Mouse (Mus musculus) intestine, embryonic 14.5 days (tissue): ENCODE measurements around the gene Gm28230. TPM values are rescaled to one million over a fixed set of nuclear protein-coding genes. Genes with fewer than 3 reads are reported as not detected.
A peak's percentile ranks its signal among the peaks of the same experiment; 100 is the strongest.

Experiments used
- ATAC-seq: fragments of 200-750 bp; cut with Nextera tagmentation; replicated peaks from 2 replicates; pipeline ENCODE4 v1.8.0; 2017; ENCODE audit warnings: low read depth, moderate number of reproducible peaks, moderate TSS enrichment, moderate library complexity; ENCODE audit not compliant: low FRiP score, low TSS enrichment
- DNase-seq: peaks from one replicate; pipeline ENCODE4 v3.0.0-alpha.2; 2018; ENCODE audit warnings: low spot score
- H3K27ac ChIP-seq: fragments of 300-500 bp; sonication (generic); 2 replicates; pipeline ENCODE4 v1.5.1; 2014; ENCODE audit warnings: low read depth, mild to moderate bottlenecking, control low read depth
- H3K27me3 ChIP-seq: fragments of 300-500 bp; sonication (generic); replicated peaks from 2 replicates; pipeline ENCODE4 v1.6.1; 2014; ENCODE audit warnings: low read length, control low read depth; ENCODE audit not compliant: control insufficient read depth, insufficient read depth
- H3K36me3 ChIP-seq: fragments of 300-500 bp; sonication (generic); 2 replicates; pipeline ENCODE4 v1.6.1; 2014; ENCODE audit warnings: low read length, control low read depth; ENCODE audit not compliant: control insufficient read depth, insufficient read depth
- H3K4me1 ChIP-seq: fragments of 300-500 bp; sonication (generic); replicated peaks from 2 replicates; pipeline ENCODE4 v1.6.1; 2014; ENCODE audit warnings: low read length, control low read depth, mixed read lengths; ENCODE audit not compliant: control insufficient read depth, insufficient read depth
- H3K4me2 ChIP-seq: fragments of 300-500 bp; sonication (generic); 2 replicates; pipeline ENCODE4 v1.6.1; 2014; ENCODE audit warnings: low read length
- H3K4me3 ChIP-seq: fragments of 300-500 bp; sonication (generic); 2 replicates; pipeline ENCODE4 v1.5.1; 2014; ENCODE audit warnings: low read depth, low read length, control low read depth, mixed read lengths
- H3K9ac ChIP-seq: fragments of 300-500 bp; sonication (generic); 2 replicates; pipeline ENCODE4 v1.6.1; 2014; ENCODE audit warnings: mild to moderate bottlenecking, low read length
- H3K9me3 ChIP-seq: fragments of 300-500 bp; sonication (generic); 2 replicates; pipeline ENCODE4 v1.6.1; 2016; ENCODE audit warnings: low read length, control low read depth; ENCODE audit not compliant: control insufficient read depth
- WGBS: fragments of 180-500 bp; shearing (Covaris S2); extraction: QIAGEN DNeasy Blood & Tissue Kit; methylation state at CpG from one replicate; pipeline ENCODE4 v1.1.7; 2014; 5-methylcytosine and 5-hydroxymethylcytosine counted together
- polyA plus RNA-seq: library from polyadenylated mRNA; unstranded; fragments of >200 nt; fragmentation: Nextera tagmentation; extraction: Ambion mirVana; gene quantifications from 2 replicates; pipeline ENCODE4 v1.2.1, GENCODE M21; 2014

Gene Gm28230
- polyA plus RNA-seq, 1 experiment from 2014 or later = 0.38 TPM

DNA sequence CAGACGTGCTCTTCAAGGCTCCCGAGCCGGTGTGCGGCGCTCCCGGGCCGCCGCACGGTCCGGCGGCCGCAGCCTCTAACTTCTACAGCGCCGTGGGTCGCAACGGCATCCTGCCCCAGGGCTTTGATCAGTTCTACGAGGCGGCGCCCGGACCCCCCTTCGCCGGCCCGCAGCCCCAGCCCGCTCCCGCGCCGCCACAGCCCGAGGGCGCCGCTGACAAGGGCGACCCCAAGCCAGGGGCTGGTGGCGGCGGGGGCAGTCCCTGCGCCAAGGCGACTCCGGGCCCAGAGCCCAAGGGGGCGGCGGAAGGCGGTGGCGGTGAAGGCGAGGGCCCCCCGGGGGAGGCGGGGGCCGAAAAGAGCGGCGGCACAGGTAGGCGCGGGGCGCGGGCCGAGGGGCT, 43.7 kb upstream of the Gm28230 start:
- DNase-seq (peak; percentile 52), ATAC-seq (no peak)
- H3K27ac ChIP-seq = peak overlapping the region; percentile 54
- peak overlapping the region; percentile 30 for H3K4me3 ChIP-seq
- no peaks in the 10 kb centered on the region; the same call in 1 of the 2 replicates for H3K4me1 ChIP-seq
- H3K4me2 ChIP-seq = peak overlapping the region; percentile 28
- WGBS = 1% methylated on average over 37 of the region's 51 CpGs
- no peaks in the 10 kb centered on the region for H3K36me3 ChIP-seq
- no peaks in the 10 kb centered on the region for H3K9me3 ChIP-seq
- peaks cover 100% of the 10 kb centered on the region for H3K27me3 ChIP-seq
- H3K9ac ChIP-seq = peak overlapping the region; percentile 42

DNA sequence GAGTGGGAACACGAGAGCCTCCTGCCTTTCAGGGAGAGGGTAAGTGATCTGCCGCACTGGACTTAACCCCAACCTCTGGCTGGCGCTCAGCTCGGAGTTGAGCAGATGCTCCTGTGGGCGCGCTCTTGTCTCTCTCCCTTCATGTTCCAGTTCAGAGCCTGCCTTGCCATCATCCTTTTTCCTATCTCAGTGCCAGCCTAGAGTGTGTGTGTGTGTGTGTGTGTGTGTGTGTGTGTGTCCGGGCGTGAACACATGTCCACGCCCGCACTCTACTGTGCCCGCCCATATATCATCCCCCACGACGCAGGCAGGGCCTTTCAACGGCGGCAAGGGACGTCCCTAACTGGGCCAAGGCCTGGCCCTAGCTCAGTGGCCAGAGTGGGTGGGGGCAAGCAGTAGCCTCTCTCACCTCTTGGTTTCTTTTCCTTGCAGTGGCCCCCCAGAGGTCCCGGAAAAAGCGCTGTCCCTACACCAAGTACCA, 43.0 kb upstream of the Gm28230 start:
- Histone ChIP-seq H3K36me3 (no peaks in the 10 kb centered on the region), H3K4me1 (no peaks in the 10 kb centered on the region; the same call in 1 of the 2 replicates), H3K4me3 (peak overlapping the region; percentile 30), H3K27me3 (peaks cover 100% of the 10 kb centered on the region), H3K27ac (0 out of 2 replicates have a peak overlapping the region, but pooled peaks have one; percentile 33), H3K9me3 (no peaks in the 10 kb centered on the region), H3K4me2 (no peak overlapping the region), H3K9ac (peak overlapping the region; percentile 12; the same call in 1 of the 2 replicates)
- 2% methylated on average over 18 of the region's 18 CpGs for WGBS
- DNase-seq (peak; percentile 68), ATAC-seq (no peak)

DNA sequence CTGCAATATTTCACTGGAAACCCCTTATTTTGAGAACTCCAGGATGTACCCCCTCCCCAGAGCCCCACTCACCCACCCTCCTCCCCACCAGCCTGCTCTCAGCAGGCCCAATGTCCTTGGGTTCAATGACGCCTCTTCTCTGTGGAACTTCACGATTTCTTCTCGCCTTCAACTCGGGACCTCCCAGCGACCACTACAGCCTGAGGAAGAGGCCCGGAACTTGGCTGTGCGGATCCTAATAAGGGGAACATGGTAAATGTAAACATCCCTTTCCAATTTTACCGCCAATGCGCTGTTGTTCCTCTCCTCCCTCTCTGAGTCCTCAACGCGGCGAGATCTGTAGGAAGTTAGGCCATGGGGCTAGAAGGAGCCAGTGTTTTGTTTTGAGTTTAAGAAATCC, 42.4 kb upstream of the Gm28230 start:
- Histone ChIP-seq H3K9me3 (no peaks in the 10 kb centered on the region), H3K4me3 (peak overlapping the region; percentile 30), H3K9ac (peak overlapping the region; percentile 27), H3K27me3 (peaks cover 100% of the 10 kb centered on the region), H3K27ac (0 out of 2 replicates have a peak overlapping the region, but pooled peaks have one; percentile 33), H3K4me2 (0 out of 2 replicates have a peak overlapping the region, but pooled peaks have one; percentile 9), H3K36me3 (no peaks in the 10 kb centered on the region), H3K4me1 (no peaks in the 10 kb centered on the region; the same call in 1 of the 2 replicates)
- DNase-seq = peak; percentile 62
- WGBS = 4% methylated on average over 12 of the region's 12 CpGs
- no peak for ATAC-seq

DNA sequence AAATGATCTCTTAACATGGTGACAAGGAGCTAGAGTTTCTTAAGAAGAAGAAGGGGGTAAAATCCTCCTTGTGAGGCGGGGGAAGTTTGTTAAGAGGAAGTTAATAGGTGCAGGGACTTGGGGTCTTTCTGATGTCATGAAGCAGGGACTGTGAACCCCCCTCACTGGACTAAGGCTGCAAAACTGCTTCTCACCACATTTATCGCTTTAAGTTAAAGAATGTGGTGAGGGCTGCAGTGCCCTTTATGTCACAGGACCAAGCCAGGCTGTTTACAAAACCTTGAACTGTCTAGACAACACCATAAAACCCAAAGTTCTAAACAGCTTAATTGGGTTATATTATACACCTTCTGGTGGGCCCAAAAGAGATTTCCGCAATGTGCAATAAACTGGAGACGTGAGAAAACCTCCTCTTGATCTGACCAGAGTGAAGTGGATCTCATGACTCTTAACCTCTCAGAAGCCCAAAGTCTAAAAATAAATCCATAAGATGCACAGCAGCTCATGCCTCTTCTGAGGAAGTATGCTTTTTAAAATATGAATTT, 41.4 kb upstream of the Gm28230 start:
- Histone ChIP-seq H3K4me1 (no peaks in the 10 kb centered on the region; the same call in 1 of the 2 replicates), H3K9ac (no peak overlapping the region), H3K4me3 (peak overlapping the region; percentile 30; the same call in 1 of the 2 replicates), H3K4me2 (0 out of 2 replicates have a peak overlapping the region, but pooled peaks have one; percentile 13), H3K9me3 (no peaks in the 10 kb centered on the region), H3K27ac (no peak overlapping the region), H3K27me3 (peaks cover 100% of the 10 kb centered on the region), H3K36me3 (no peaks in the 10 kb centered on the region)
- 11% methylated on average over 4 of the region's 4 CpGs for WGBS
- DNase-seq = peak; percentile 53
- no peak for ATAC-seq

DNA sequence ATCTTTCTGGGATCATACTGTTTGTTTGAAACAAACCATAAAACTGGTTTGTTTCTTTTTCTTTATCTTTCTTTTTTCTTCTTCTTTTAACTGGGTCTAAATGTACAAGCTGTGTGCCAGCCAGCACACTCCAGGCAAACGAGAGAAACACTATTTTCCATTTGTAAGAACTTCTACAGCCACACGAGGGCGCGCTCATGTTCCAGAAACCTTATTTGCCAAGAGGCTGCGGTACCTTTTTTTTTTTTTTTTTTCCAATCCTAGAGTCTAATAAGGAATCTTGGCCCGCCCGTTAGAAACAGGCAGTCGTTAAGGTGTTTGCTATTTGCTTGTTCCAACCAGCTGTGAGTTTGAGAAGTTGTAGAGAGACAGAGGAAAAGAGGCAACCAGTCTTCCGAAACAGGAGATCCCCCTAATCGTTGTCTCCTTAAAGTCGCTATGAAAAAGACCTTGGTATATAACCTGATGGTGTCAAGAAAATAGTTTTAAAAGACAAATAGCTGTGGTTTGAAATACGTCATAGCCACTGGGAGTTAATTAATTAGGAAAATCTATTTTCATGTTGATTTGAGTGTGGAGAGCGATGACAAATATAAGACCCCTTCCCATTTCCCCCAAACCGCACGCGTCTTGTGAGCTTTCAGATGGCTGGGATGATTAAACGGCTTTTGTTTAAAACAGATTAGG, 40.1 kb upstream of the Gm28230 start:
- DNase-seq = peak; percentile 88
- Histone ChIP-seq H3K27ac (0 out of 2 replicates have a peak overlapping the region, but pooled peaks have one; percentile 18), H3K9ac (peak overlapping the region; percentile 3), H3K4me2 (peak overlapping the region; percentile 24; the same call in 1 of the 2 replicates), H3K4me1 (no peaks in the 10 kb centered on the region; the same call in 1 of the 2 replicates), H3K9me3 (no peaks in the 10 kb centered on the region), H3K4me3 (peak overlapping the region; percentile 17; the same call in 1 of the 2 replicates), H3K36me3 (no peaks in the 10 kb centered on the region), H3K27me3 (peaks cover 100% of the 10 kb centered on the region)
- WGBS = 5% methylated on average over 17 of the region's 17 CpGs
- no peak for ATAC-seq

DNA sequence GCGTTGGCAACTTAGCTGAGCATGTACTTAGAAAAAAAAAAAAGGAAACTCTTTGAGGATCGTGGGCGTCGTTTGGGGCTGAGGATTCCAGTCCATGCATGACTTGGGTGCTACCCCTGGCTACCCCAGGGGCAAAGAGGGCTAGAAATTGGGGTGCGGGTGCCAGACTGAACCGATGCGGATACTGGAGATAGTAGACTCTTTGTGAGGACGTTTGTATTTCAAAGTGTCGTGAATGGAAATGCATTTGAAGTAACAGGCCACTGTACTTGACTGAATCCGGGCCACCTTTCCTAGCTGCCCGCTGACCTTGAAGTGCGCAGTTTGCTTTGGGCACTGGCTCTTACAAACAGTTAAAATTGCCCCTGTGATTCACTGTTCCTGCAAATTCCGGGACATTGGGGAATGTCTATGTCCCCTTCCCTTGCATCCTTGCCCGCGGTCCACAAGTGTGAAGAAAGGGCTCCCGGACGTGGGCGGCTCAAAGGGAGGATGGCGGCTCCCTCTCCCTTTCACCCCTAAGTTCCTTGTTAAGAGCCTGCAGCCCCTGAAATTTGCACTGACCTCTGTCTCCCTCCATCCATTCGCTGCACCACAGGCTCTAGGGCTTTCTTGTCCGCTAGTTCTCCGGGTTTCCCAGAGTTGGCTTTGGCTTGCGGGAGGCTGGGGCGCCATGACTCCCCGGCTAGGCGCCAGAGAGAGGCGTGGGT, 39.4 kb upstream of the Gm28230 start:
- Histone ChIP-seq H3K4me3 (peak overlapping the region; percentile 17), H3K4me2 (peak overlapping the region; percentile 24), H3K9me3 (no peaks in the 10 kb centered on the region), H3K27ac (0 out of 2 replicates have a peak overlapping the region, but pooled peaks have one; percentile 18), H3K27me3 (peaks cover 100% of the 10 kb centered on the region), H3K4me1 (no peaks in the 10 kb centered on the region; the same call in 1 of the 2 replicates), H3K36me3 (no peaks in the 10 kb centered on the region), H3K9ac (peak overlapping the region; percentile 3)
- WGBS = 2% methylated on average over 27 of the region's 27 CpGs
- DNase-seq (peak; percentile 72), ATAC-seq (no peak)

DNA sequence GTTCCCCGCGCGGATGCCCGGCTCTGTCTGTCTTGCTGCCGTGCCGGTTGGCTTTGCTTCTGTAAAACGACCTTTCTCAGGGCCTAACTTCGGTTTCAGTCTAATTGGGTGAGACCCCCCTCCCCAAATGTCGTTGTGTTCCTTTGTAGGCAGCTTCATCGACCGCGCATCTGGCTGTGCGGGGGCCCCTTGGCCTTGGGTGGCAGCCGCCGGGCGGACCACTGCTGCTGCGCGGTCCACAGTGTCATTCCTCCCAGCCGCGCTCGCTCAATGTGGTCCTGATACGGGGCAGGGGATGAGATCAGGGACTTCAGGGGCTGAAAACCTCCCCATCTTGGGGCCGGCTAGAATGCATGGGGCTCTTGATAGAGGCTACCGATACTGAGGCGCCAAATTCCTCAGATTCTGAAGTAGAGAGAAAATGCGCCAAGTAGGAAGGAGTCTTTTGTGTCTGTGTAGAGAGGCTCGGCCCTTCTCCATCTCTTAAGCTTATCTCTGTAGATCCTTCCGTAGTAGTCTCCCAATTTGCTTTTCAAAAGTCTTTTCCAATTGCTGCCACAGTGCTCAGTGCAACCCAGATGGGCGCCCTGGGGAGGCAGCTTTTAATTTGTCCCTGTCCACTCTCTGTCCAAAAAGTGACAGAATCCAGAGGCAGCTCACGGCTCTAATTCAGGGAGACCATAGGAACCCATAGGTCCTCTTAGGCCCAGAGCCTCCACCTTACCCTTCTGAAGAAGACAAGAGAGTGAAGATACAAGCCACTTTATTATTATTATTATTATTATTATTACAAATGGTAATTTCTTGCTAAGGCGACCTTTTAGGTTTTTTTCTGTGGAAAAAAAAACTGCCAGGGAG, 38.6 kb upstream of the Gm28230 start:
- Histone ChIP-seq H3K4me1 (no peaks in the 10 kb centered on the region), H3K4me3 (peak overlapping the region; percentile 17), H3K4me2 (peak overlapping the region; percentile 24), H3K9me3 (no peaks in the 10 kb centered on the region), H3K27me3 (peaks cover 100% of the 10 kb centered on the region), H3K9ac (peak overlapping the region; percentile 3), H3K36me3 (no peaks in the 10 kb centered on the region), H3K27ac (0 out of 2 replicates have a peak overlapping the region, but pooled peaks have one; percentile 34)
- peak; percentile 73 for DNase-seq
- WGBS = 2% methylated on average over 31 of the region's 31 CpGs
- no peak for ATAC-seq
